Mouse (Mus musculus): ENCODE results near the gene Ube2l3.

Ube2l3 gene

GRCm38 (mm10) chr16:17220127-17220733, 17.8 kb upstream of the Ube2l3 start:
- no peak for TF ChIP-seq GATA4 (IDR thresholded peaks at IDR 0.05; ENCODE audit: insufficient replicate concordance, low read length)

GRCm38 (mm10) chr16:17216934-17217633, 14.6 kb upstream of the Ube2l3 start:
- no peak for TF ChIP-seq GATA4 (IDR thresholded peaks at IDR 0.05; ENCODE audit: insufficient replicate concordance, low read length)

GRCm38 (mm10) chr16:17209981-17210838, 7.8 kb upstream of the Ube2l3 start:
- no peak for TF ChIP-seq GATA4 (IDR thresholded peaks at IDR 0.05; ENCODE audit: insufficient replicate concordance, low read length)

- no peak for TF ChIP-seq GATA4 (IDR thresholded peaks at IDR 0.05; ENCODE audit: insufficient replicate concordance, low read length)
Measured at GRCm38 (mm10) chr16:17209404-17209960, 7.0 kb upstream of the Ube2l3 start.

- no peak for TF ChIP-seq GATA4 (IDR thresholded peaks at IDR 0.05; ENCODE audit: insufficient replicate concordance, low read length)
Measured at GRCm38 (mm10) chr16:17208389-17209361, 6.2 kb upstream of the Ube2l3 start, which contains the start of gene Rimbp3. Gene Rimbp3 (plus strand): TSS chr16:17208603.

- TF ChIP-seq GATA4 (IDR thresholded peaks at IDR 0.05; ENCODE audit: insufficient replicate concordance, low read length), result no peak
Measured at GRCm38 (mm10) chr16:17204990-17205389, 2.5 kb upstream of the Ube2l3 start.

- no peak for TF ChIP-seq GATA4 (IDR thresholded peaks at IDR 0.05; ENCODE audit: insufficient replicate concordance, low read length)
Measured at GRCm38 (mm10) chr16:17201977-17202376, 472 bp downstream of the Ube2l3 start.

GRCm38 (mm10) chr16:17200953-17201707, 1.3 kb downstream of the Ube2l3 start:
- TF ChIP-seq GATA4 (IDR thresholded peaks at IDR 0.05; ENCODE audit: insufficient replicate concordance, low read length), result peak; percentile 6; the same call in 1 of the 2 replicates

- no peak for TF ChIP-seq GATA4 (IDR thresholded peaks at IDR 0.05; ENCODE audit: insufficient replicate concordance, low read length)
Measured at GRCm38 (mm10) chr16:17200121-17200952, 2.1 kb downstream of the Ube2l3 start.

GRCm38 (mm10) chr16:17193823-17194222, 8.6 kb downstream of the Ube2l3 start:
- no peak for TF ChIP-seq GATA4 (IDR thresholded peaks at IDR 0.05; ENCODE audit: insufficient replicate concordance, low read length)

- TF ChIP-seq GATA4 (IDR thresholded peaks at IDR 0.05; ENCODE audit: insufficient replicate concordance, low read length), result no peak
Measured at GRCm38 (mm10) chr16:17185475-17185874, 17.0 kb downstream of the Ube2l3 start.

- TF ChIP-seq GATA4 (IDR thresholded peaks at IDR 0.05; ENCODE audit: insufficient replicate concordance, low read length), result no peak
Measured at GRCm38 (mm10) chr16:17183003-17183402, 19.4 kb downstream of the Ube2l3 start.

- TF ChIP-seq GATA4 (IDR thresholded peaks at IDR 0.05; ENCODE audit: insufficient replicate concordance, low read length), result no peak
Measured at GRCm38 (mm10) chr16:17182136-17182535, 20.3 kb downstream of the Ube2l3 start.
